Mouse (Mus musculus): ENCODE measurements around the gene Lancl1.

- no peak for TF ChIP-seq POLR2A (IDR thresholded peaks at IDR 0.05; ENCODE audit: insufficient read depth, low read length)
- TF ChIP-seq CTCF (IDR thresholded peaks at IDR 0.05; ENCODE audit: low read depth, low read length), result no peak
Measured at GRCm38 (mm10) chr1:67033278-67033677, 5.4 kb downstream of the Lancl1 start.
